Mouse (Mus musculus) megakaryocyte, embryonic 14.5 days (primary cell): ENCODE measurements around the gene Hnf1a.

Experiments used
- FLI1 ChIP-seq: IDR thresholded peaks from 2 replicates; pipeline ENCODE4 v1.6.1; 2012; ENCODE audit warnings: low read length, inconsistent platforms, mixed read lengths
- GATA1 ChIP-seq: IDR thresholded peaks from 3 replicates; pipeline ENCODE4 v1.6.1; 2012; ENCODE audit warnings: mixed read lengths, low read length, inconsistent platforms, borderline replicate concordance

DNA sequence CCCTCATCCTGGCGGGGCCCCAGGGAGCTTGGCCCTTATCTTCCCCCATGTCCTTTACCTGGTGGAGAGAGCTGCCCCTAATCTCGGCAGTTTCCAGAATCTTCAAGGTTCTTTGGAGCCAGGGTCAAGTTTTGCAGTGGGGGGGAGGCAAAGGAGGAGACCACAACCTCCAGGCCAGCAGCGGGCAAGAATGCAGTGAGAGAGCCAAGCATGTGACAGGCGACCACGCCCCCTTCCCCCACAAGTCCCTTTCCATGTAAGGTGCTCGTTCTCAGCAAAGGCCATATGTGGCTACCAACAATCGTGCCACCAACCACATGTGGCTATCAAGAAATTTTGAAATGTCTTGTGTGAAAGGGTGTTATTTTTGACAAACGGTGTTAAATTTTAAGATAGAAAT, 2.2 kb upstream of the Hnf1a start:
- no peak for TF ChIP-seq GATA1
- TF ChIP-seq FLI1: no peak
